Mouse (Mus musculus): Measurements from ENCODE around the gene Il23a. TPM values are rescaled to one million over a fixed set of nuclear protein-coding genes. Genes with fewer than 3 reads are reported as not detected.

The Il23a gene
- polyA plus RNA-seq, 1 experiment from 2014 or later: not detected

- no peak for ATAC-seq (ENCODE audit: insufficient read depth, low FRiP score, low TSS enrichment)
- WGBS: 64% methylated on average over 12 of the region's 12 CpGs
These were observed 23.1 kb upstream of the Il23a start for GRCm38 (mm10) chr10:128321641-128322040.

GRCm38 (mm10) chr10:128315578-128315977 lies 17.0 kb upstream of the Il23a start:
- DNase-seq (ENCODE audit: low spot score) (no peak), ATAC-seq (ENCODE audit: insufficient read depth, low FRiP score, low TSS enrichment) (no peak)
- H3K36me3 ChIP-seq (ENCODE audit: control insufficient read depth, insufficient read depth, low read length): peaks cover 21% of the 10 kb centered on the region
- H3K9ac ChIP-seq (ENCODE audit: low read length): no peak overlapping the region
- no peak overlapping the region for H3K4me3 ChIP-seq (ENCODE audit: low read depth, low read length)
- no peak overlapping the region for H3K27ac ChIP-seq (ENCODE audit: low read depth, low read length)
- H3K9me3 ChIP-seq (ENCODE audit: control insufficient read depth, low read length): no peaks in the 10 kb centered on the region
- H3K27me3 ChIP-seq (ENCODE audit: control insufficient read depth, insufficient read depth, low read length): no peaks in the 10 kb centered on the region
- WGBS: 93% methylated on average over 8 of the region's 8 CpGs
- no peaks in the 10 kb centered on the region for H3K4me1 ChIP-seq (ENCODE audit: control insufficient read depth, insufficient read depth, low read length)
- no peak overlapping the region for H3K4me2 ChIP-seq (ENCODE audit: low read depth)

More at GRCm38 (mm10) chr10:128321641-128322040, 23.1 kb upstream of the Il23a start:
- Histone ChIP-seq H3K9ac (ENCODE audit: low read length) (peak overlapping the region; percentile 48; the same call in 1 of the 2 replicates), H3K4me3 (ENCODE audit: low read depth, low read length) (peak overlapping the region; percentile 79; the same call in 1 of the 2 replicates), H3K27ac (ENCODE audit: low read depth, low read length) (no peak overlapping the region), H3K4me1 (ENCODE audit: control insufficient read depth, insufficient read depth, low read length) (peaks cover 4% of the 10 kb centered on the region; the same call in 1 of the 2 replicates), H3K27me3 (ENCODE audit: control insufficient read depth, insufficient read depth, low read length) (no peaks in the 10 kb centered on the region), H3K9me3 (ENCODE audit: control insufficient read depth, low read length) (no peaks in the 10 kb centered on the region), H3K36me3 (ENCODE audit: control insufficient read depth, insufficient read depth, low read length) (peaks cover 11% of the 10 kb centered on the region), H3K4me2 (ENCODE audit: low read depth) (peak overlapping the region; percentile 89)
- DNase-seq (ENCODE audit: low spot score): no peak

GRCm38 (mm10) chr10:128310902-128311301 lies 12.3 kb upstream of the Il23a start:
- Histone ChIP-seq H3K27me3 (ENCODE audit: control insufficient read depth, insufficient read depth, low read length) (no peaks in the 10 kb centered on the region), H3K4me1 (ENCODE audit: control insufficient read depth, insufficient read depth, low read length) (no peaks in the 10 kb centered on the region), H3K4me3 (ENCODE audit: low read depth, low read length) (no peak overlapping the region), H3K4me2 (ENCODE audit: low read depth) (no peak overlapping the region), H3K9me3 (ENCODE audit: control insufficient read depth, low read length) (no peaks in the 10 kb centered on the region), H3K27ac (ENCODE audit: low read depth, low read length) (no peak overlapping the region), H3K36me3 (ENCODE audit: control insufficient read depth, insufficient read depth, low read length) (peaks cover 21% of the 10 kb centered on the region), H3K9ac (ENCODE audit: low read length) (no peak overlapping the region)
- WGBS: 87% methylated on average over 4 of the region's 4 CpGs
- ATAC-seq (ENCODE audit: insufficient read depth, low FRiP score, low TSS enrichment) (no peak), DNase-seq (ENCODE audit: low spot score) (no peak)

- Histone ChIP-seq H3K27ac (ENCODE audit: low read depth, low read length) (no peak overlapping the region), H3K36me3 (ENCODE audit: control insufficient read depth, insufficient read depth, low read length) (peaks cover 17% of the 10 kb centered on the region), H3K9ac (ENCODE audit: low read length) (no peak overlapping the region), H3K4me3 (ENCODE audit: low read depth, low read length) (no peak overlapping the region), H3K9me3 (ENCODE audit: control insufficient read depth, low read length) (no peaks in the 10 kb centered on the region), H3K4me1 (ENCODE audit: control insufficient read depth, insufficient read depth, low read length) (no peaks in the 10 kb centered on the region), H3K4me2 (ENCODE audit: low read depth) (no peak overlapping the region), H3K27me3 (ENCODE audit: control insufficient read depth, insufficient read depth, low read length) (no peaks in the 10 kb centered on the region)
- ATAC-seq (ENCODE audit: insufficient read depth, low FRiP score, low TSS enrichment): no peak
- WGBS: 87% methylated on average over 11 of the region's 11 CpGs
- no peak for DNase-seq (ENCODE audit: low spot score)
These were observed 11.6 kb upstream of the Il23a start for GRCm38 (mm10) chr10:128310177-128310576.

- ATAC-seq (ENCODE audit: insufficient read depth, low FRiP score, low TSS enrichment): no peak
- Histone ChIP-seq H3K36me3 (ENCODE audit: control insufficient read depth, insufficient read depth, low read length) (peaks cover 14% of the 10 kb centered on the region), H3K27me3 (ENCODE audit: control insufficient read depth, insufficient read depth, low read length) (no peaks in the 10 kb centered on the region), H3K4me1 (ENCODE audit: control insufficient read depth, insufficient read depth, low read length) (no peaks in the 10 kb centered on the region), H3K4me2 (ENCODE audit: low read depth) (no peak overlapping the region), H3K27ac (ENCODE audit: low read depth, low read length) (no peak overlapping the region), H3K4me3 (ENCODE audit: low read depth, low read length) (no peak overlapping the region), H3K9ac (ENCODE audit: low read length) (no peak overlapping the region), H3K9me3 (ENCODE audit: control insufficient read depth, low read length) (no peaks in the 10 kb centered on the region)
- 88% methylated on average over 7 of the region's 7 CpGs for WGBS
- DNase-seq (ENCODE audit: low spot score): no peak
These were observed 11.1 kb upstream of the Il23a start for GRCm38 (mm10) chr10:128309654-128310053.

- Histone ChIP-seq H3K27ac (ENCODE audit: low read depth, low read length) (peak within 1 kb of the TSS; percentile 89), H3K4me1 (ENCODE audit: control insufficient read depth, insufficient read depth, low read length) (peaks cover 9% of the 10 kb centered on the region), H3K36me3 (ENCODE audit: control insufficient read depth, insufficient read depth, low read length) (no peaks in the 10 kb centered on the region), H3K9me3 (ENCODE audit: control insufficient read depth, low read length) (no peaks in the 10 kb centered on the region), H3K9ac (ENCODE audit: low read length) (peak within 1 kb of the TSS; percentile 95), H3K27me3 (ENCODE audit: control insufficient read depth, insufficient read depth, low read length) (no peaks in the 10 kb centered on the region), H3K4me2 (ENCODE audit: low read depth) (peak within 1 kb of the TSS; percentile 79), H3K4me3 (ENCODE audit: low read depth, low read length) (peak within 1 kb of the TSS; percentile 55)
- ATAC-seq (ENCODE audit: insufficient read depth, low FRiP score, low TSS enrichment) (peak; percentile 99), DNase-seq (ENCODE audit: low spot score) (peak; percentile 100)
- 3% methylated on average over 37 of the region's 37 CpGs for WGBS
These were observed 4.8 kb upstream of the Il23a start, which contains the start of gene Pan2 for GRCm38 (mm10) chr10:128303126-128304021. Pan2 (plus strand) TSS chr10:128303335.

- peak; percentile 32 for ATAC-seq (ENCODE audit: insufficient read depth, low FRiP score, low TSS enrichment)
- peak overlapping the region; percentile 79 for H3K4me2 ChIP-seq (ENCODE audit: low read depth)
These were observed 4.2 kb upstream of the Il23a start for GRCm38 (mm10) chr10:128302785-128303125.

GRCm38 (mm10) chr10:128302357-128302756 lies 3.8 kb upstream of the Il23a start:
- Histone ChIP-seq H3K27me3 (ENCODE audit: control insufficient read depth, insufficient read depth, low read length) (no peaks in the 10 kb centered on the region), H3K36me3 (ENCODE audit: control insufficient read depth, insufficient read depth, low read length) (no peaks in the 10 kb centered on the region), H3K9ac (ENCODE audit: low read length) (peak overlapping the region; percentile 95), H3K4me3 (ENCODE audit: low read depth, low read length) (peak overlapping the region; percentile 55), H3K9me3 (ENCODE audit: control insufficient read depth, low read length) (no peaks in the 10 kb centered on the region), H3K4me2 (ENCODE audit: low read depth) (peak overlapping the region; percentile 79), H3K4me1 (ENCODE audit: control insufficient read depth, insufficient read depth, low read length) (peaks cover 9% of the 10 kb centered on the region), H3K27ac (ENCODE audit: low read depth, low read length) (peak overlapping the region; percentile 80)
- DNase-seq (ENCODE audit: low spot score) (no peak), ATAC-seq (ENCODE audit: insufficient read depth, low FRiP score, low TSS enrichment) (no peak)
- 48% methylated on average over 3 of the region's 3 CpGs for WGBS

More at GRCm38 (mm10) chr10:128302785-128303125, 4.2 kb upstream of the Il23a start:
- peak overlapping the region; percentile 80 for H3K27ac ChIP-seq (ENCODE audit: low read depth, low read length)
- H3K9ac ChIP-seq (ENCODE audit: low read length): peak overlapping the region; percentile 95
- H3K27me3 ChIP-seq (ENCODE audit: control insufficient read depth, insufficient read depth, low read length): no peaks in the 10 kb centered on the region
- H3K4me3 ChIP-seq (ENCODE audit: low read depth, low read length): peak overlapping the region; percentile 55
- H3K4me1 ChIP-seq (ENCODE audit: control insufficient read depth, insufficient read depth, low read length): peaks cover 9% of the 10 kb centered on the region
- DNase-seq (ENCODE audit: low spot score): no peak
- H3K36me3 ChIP-seq (ENCODE audit: control insufficient read depth, insufficient read depth, low read length): no peaks in the 10 kb centered on the region
- 1% methylated on average over 9 of the region's 9 CpGs for WGBS
- no peaks in the 10 kb centered on the region for H3K9me3 ChIP-seq (ENCODE audit: control insufficient read depth, low read length)

- no peak for ATAC-seq (ENCODE audit: insufficient read depth, low FRiP score, low TSS enrichment)
- no peak overlapping the region for H3K4me2 ChIP-seq (ENCODE audit: low read depth)
- H3K27ac ChIP-seq (ENCODE audit: low read depth, low read length): no peak overlapping the region
- no peaks in the 10 kb centered on the region for H3K9me3 ChIP-seq (ENCODE audit: control insufficient read depth, low read length)
- no peak overlapping the region for H3K4me3 ChIP-seq (ENCODE audit: low read depth, low read length)
- WGBS: 77% methylated on average over 6 of the region's 6 CpGs
- DNase-seq (ENCODE audit: low spot score): no peak
- H3K4me1 ChIP-seq (ENCODE audit: control insufficient read depth, insufficient read depth, low read length): peaks cover 3% of the 10 kb centered on the region
- no peaks in the 10 kb centered on the region for H3K36me3 ChIP-seq (ENCODE audit: control insufficient read depth, insufficient read depth, low read length)
- H3K9ac ChIP-seq (ENCODE audit: low read length): no peak overlapping the region
- no peaks in the 10 kb centered on the region for H3K27me3 ChIP-seq (ENCODE audit: control insufficient read depth, insufficient read depth, low read length)
These were observed 309 bp downstream of the Il23a start for GRCm38 (mm10) chr10:128298243-128298642.

Measured in neural tube, embryonic 11.5 days (tissue).